Mouse (Mus musculus) left cerebral cortex, postnatal 10 days (tissue): Measurements from ENCODE around the gene Lims1. TPM values are rescaled to one million over a fixed set of nuclear protein-coding genes. Genes with fewer than 3 reads are reported as not detected.

ENCODE experiments used
- DNase-seq, 2 experiments: peaks; one replicate each; pipeline ENCODE4 v3.0.0; 2021 to 2022; ENCODE audit warnings: low spot score in 2 of 2, mixed read lengths in 1 of 2; ENCODE audit errors: extremely low spot score in 1 of 2
- intact Hi-C: fragments of 180-260 bp; cut with DNase I; formaldehyde crosslinking; loops from one replicate; pipeline ENCODE4 v1.15.1; 2025
- total RNA-seq, 2 experiments: library from RNA; stranded (reverse); gene quantifications; 2 replicates each; pipeline ENCODE4 v1.2.3; 2021

Gene Lims1
- total RNA-seq, 2 experiments from 2014 or later = 25.1 to 29.1 TPM

- intact Hi-C loops = no loop called here
- no peak for DNase-seq
Observed at GRCm38 (mm10) chr10:58405285-58405948, 82.2 kb downstream of the Lims1 start.

GRCm38 (mm10) chr10:58405949-58406305 is 82.7 kb downstream of the Lims1 start:
- DNase-seq = no peak
- intact Hi-C loops = no loop called here

GRCm38 (mm10) chr10:58412331-58412730 is 89.1 kb downstream of the Lims1 start:
- no peak for DNase-seq
- intact Hi-C loops = no loop called here

GRCm38 (mm10) chr10:58412852-58413251 is 89.6 kb downstream of the Lims1 start:
- no peak for DNase-seq
- intact Hi-C loops = no loop called here

DNA sequence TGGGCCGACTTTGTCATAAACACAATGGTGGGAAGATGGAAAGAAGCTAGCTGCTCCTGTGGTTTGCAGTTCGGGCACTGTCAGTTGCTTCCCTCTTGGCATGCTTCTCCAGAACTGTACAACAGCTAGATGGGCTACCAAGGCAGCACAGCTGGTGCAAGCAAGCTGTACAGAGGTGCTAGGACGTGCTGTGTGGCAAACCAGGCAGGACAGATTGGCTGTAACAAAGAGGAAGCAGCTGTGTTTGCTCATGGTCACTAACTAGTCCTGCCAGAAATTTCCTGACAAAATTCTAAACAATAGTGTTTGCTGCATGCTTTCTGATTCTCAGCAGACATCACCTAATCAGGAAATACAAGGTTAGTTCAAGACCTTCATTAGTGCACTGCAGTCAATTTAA is 93.4 kb downstream of the Lims1 start:
- intact Hi-C loops = no loop called here
- DNase-seq = no peak

GRCm38 (mm10) chr10:58418290-58418971 is 95.2 kb downstream of the Lims1 start:
- DNase-seq = no peak
- intact Hi-C loops = no loop called here

DNA sequence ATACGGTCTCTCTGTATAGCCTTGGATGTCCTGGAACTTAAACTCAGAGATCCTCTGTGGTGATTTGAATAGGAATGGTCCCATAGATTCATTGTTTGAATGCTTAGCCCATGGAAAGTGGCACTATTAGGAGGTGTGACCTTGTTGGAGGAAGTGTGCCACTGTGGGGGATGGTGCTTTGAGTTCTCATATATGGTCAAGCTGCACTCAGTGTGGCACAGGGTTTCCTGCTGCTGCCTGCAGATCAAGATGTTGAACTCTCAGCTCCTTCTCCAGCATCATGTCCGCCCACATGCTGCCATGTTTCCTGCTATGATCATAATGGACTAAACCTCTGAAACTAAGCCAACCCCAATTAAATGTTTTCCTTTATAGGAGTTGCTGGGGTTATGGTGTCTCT is 104.7 kb downstream of the Lims1 start:
- no peak for DNase-seq
- intact Hi-C loops = no loop called here

DNA sequence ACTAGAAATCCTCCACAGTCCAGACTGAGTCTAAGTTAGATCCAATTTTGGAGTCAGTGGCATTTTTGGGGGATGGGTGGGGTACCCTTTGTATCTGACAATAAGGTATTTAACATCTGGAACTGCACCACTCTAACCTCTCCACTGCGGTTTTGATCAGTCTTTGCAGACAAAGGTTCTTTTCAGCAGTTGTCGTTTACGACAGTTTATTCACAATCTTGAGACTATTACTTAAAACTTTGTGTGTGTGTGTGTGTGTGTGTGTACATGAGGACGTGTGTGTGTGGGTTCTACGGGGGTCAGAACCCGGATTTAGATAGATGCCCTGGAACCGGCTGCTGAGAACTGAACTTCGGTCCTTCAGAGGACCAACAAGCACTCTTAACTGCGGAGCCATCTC is 122.6 kb downstream of the Lims1 start:
- no peak for DNase-seq
- intact Hi-C loops = loop anchor here (2.0 kb wide), 1 partner anchor 83 kb away; no protein-coding TSS in a partner anchor

GRCm38 (mm10) chr10:58446384-58447279 is 123.4 kb downstream of the Lims1 start, which contains the start of gene Ranbp2:
Ranbp2 (plus strand) TSS chr10:58446920.
- DNase-seq = peak; percentile 97 to 100
- intact Hi-C loops = loop anchor here (2.0 kb wide), 1 partner anchor 84 kb away; no protein-coding TSS in a partner anchor

DNA sequence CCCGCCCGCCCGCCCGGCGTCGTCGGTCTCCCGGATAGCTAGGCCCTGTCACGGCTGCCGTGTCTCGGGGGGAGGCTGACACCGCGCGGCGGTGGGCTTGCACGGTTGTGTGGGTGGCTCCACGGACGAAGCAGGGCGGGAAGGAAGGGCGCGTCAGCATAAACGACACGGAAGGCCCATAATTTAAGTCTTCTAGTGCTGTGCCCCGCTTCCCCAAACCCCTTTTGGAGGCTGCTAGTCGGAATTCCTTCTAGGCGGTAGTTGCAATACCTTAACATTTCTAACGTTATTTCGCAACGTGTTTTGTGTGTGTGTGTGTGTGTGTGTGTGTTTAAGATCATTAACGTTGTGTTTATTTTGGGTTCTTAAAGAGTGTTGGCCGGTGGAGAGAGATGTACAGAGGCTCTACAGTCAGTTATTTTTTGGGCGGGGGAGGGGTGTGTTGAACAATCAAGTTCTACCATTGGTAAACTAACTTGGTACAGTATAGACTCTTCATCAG is 124.1 kb downstream of the Lims1 start:
- intact Hi-C loops = loop anchor here (2.0 kb wide), 1 partner anchor 85 kb away; no protein-coding TSS in a partner anchor
- peak in 1 of 2 experiments; percentile 11 for DNase-seq

DNA sequence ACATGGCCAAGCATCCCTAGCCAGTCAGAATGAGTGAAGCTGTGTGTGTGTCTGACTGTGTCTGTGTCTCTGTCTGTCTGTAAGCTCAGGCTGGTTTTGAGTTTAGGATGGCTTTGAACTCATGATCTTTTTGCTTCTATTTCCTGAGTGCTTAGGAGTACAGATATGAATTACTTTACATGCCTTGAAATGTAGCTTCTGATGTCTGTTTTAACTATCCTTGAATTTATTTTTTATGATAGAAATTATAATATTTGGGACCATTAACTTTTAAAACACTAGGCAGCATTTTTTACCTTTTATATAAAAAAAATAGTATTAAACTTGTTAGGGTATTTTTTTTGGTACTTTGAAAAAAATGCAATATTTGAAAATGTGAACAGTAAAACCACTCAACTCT is 128.3 kb downstream of the Lims1 start:
- intact Hi-C loops = no loop called here
- DNase-seq = no peak

- no peak for DNase-seq
- intact Hi-C loops = no loop called here
Observed at GRCm38 (mm10) chr10:58452185-58452584, 128.9 kb downstream of the Lims1 start.

DNA sequence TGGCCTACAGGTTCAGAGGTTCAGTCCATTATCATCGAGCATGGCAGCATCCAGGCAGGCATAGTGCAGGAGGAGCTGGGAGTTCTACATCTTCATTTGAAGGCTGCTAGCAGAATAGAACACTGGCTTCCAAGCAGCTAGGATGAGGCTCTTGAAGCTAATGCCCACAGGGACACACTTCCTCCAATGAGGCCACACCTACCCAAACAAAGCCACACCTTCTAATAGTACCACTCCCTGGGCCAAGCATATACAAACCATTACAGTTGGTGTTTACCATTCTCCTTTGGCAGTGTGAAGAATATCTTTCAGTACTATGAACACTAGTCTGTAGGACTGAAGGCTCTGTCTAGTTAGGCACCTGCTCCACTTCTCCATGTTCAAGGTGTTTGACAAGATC is 136.6 kb downstream of the Lims1 start:
- no peak for DNase-seq
- intact Hi-C loops = loop anchor here (5.0 kb wide), 2 partner anchors 32 to 173 kb away; no protein-coding TSS in a partner anchor

Other genes with a start within 250 kb of the Lims1 start
- not detected for gene AW822073, start 98.5 kb upstream of the Lims1 start, total RNA-seq
- gene Duxf3, start 90.8 kb upstream of the Lims1 start, total RNA-seq = not detected
- not detected for gene Gm4981, start 86.8 kb upstream of the Lims1 start, total RNA-seq
- 10 to 100 TPM; 65.6 to 69.0 TPM for gene Gcc2, start 68.0 kb upstream of the Lims1 start, total RNA-seq
- 10 to 100 TPM; 65.0 to 67.5 TPM for gene Ranbp2, start 123.5 kb downstream of the Lims1 start, total RNA-seq
- gene Ccdc138, start 174.5 kb downstream of the Lims1 start, total RNA-seq = 1 to 10 TPM; 7.1 to 7.8 TPM